12 mouse cellular contexts compared by ENCODE assay signal in the genomic region with DNA sequence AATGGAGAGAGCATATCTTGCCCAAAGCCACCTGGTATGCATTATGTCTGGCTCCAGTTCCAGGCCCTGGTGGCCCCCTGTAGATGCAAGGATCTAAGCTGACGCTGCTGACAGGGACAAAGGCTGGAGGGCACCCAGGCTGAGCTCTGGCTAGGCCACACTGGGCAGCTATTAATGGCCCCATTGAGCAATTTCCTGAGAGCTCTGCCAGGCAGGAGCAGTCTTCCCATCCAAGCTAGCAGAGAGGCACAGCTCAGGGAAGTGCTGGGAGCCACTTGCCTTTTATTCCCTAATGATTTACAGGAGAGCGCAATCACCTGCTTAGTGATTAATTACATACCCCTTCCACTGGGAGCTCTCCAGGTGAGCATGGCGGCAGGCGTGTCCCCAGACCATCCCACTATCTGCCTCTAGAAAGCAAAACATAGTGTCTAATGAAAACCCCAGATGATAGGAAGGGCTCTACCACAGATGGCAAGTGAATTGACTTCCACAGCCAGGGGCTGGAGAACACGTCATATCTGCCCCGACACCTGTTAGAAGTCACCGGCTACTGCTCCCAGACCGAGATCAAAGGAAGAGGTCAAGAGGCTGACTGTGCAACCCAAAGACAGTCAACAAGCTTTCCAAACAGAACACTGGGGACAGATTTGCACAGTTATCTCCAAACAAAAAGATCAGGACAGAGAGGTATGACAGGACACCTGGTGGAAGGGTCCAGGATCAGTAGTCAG. TPM values are rescaled to one million over a fixed set of nuclear protein-coding genes. Genes with fewer than 3 reads are reported as not detected.
DNase-seq lines count a peak whose midpoint lies in the region; ATAC-seq and TF ChIP-seq lines count a peak whose summit lies in the region.
"Had no signal": no experiment of that assay in that cellular context is flagged by ENCODE, and none has a peak within 500 bp of the region (broad histone marks: within the 10 kb centered on the region; RNA-seq: fewer than 3 reads in every experiment).

No protein-coding gene starts in this region.

- DNase-seq in adrenal gland, postnatal 10 days, result peak; percentile 77
- DNase-seq in adrenal gland, postnatal 4 days (ENCODE audit: low spot score in 2 of 2), result no peak
- peak; percentile 58 for DNase-seq in adrenal gland, postnatal 25 days
- DNase-seq in kidney, adult 2 months, result peak; percentile 84
- DNase-seq in lung, embryonic 14.5 days, result no peak
- DNase-seq in cerebellum, adult 11-12 months, result no peak
- DNase-seq in cerebellum, postnatal 4 days (ENCODE audit: low spot score in 2 of 2), result no peak
- DNase-seq: B cell, adult 2 months had no signal

- WGBS in kidney, adult 2 months, result 25% methylated on average over 8 of the region's 8 CpGs
- WGBS in lung, embryonic 14.5 days, result 68% methylated on average over 8 of the region's 8 CpGs
- 94% methylated on average over 8 of the region's 8 CpGs for WGBS in forebrain, embryonic 12.5 days

- TF ChIP-seq CTCF in kidney, adult 2 months (conservative IDR thresholded peaks at IDR 0.05; ENCODE audit: insufficient read depth, insufficient read length, low read depth, low read length), result no peak; the same call in 1 of the 2 replicates
- no peak for TF ChIP-seq CTCF in lung, embryonic 14.5 days (IDR thresholded peaks at IDR 0.05; ENCODE audit: low read depth)

- no peaks in the 10 kb centered on the region for H3K27me3 ChIP-seq in kidney, adult 2 months (replicated peaks; ENCODE audit: control insufficient read depth, insufficient read depth, low read length)
- H3K27me3 ChIP-seq in lung, embryonic 14.5 days (ENCODE audit: insufficient read depth, low read length), result no peaks in the 10 kb centered on the region
- no peaks in the 10 kb centered on the region for H3K27me3 ChIP-seq in forebrain, embryonic 12.5 days
- H3K27me3 ChIP-seq: embryonic facial prominence, embryonic 13.5 days; neural tube, embryonic 12.5 days had no signal

- ATAC-seq in lung, embryonic 14.5 days (ENCODE audit: insufficient read depth), result no peak
- no peak for ATAC-seq in forebrain, embryonic 12.5 days (ENCODE audit: low FRiP score)

- no peak overlapping the region for H3K4me3 ChIP-seq in kidney, adult 2 months (ENCODE audit: insufficient read depth, low read depth, low read length)
- H3K4me3 ChIP-seq in lung, embryonic 14.5 days (ENCODE audit: low read depth, low read length), result no peak overlapping the region
- H3K4me3 ChIP-seq in forebrain, embryonic 12.5 days (replicated peaks), result no peak overlapping the region
- H3K4me3 ChIP-seq: embryonic facial prominence, embryonic 13.5 days; limb, embryonic 10.5 days; neural tube, embryonic 12.5 days had no signal

- H3K36me3 ChIP-seq in kidney, adult 2 months (ENCODE audit: control insufficient read depth, insufficient read depth, low read length), result no peaks in the 10 kb centered on the region
- peaks cover 18% of the 10 kb centered on the region; the same call in 1 of the 2 replicates for H3K36me3 ChIP-seq in lung, embryonic 14.5 days (ENCODE audit: insufficient read depth)
- peaks cover 7% of the 10 kb centered on the region; the same call in 1 of the 2 replicates for H3K36me3 ChIP-seq in forebrain, embryonic 12.5 days (replicated peaks)

- peaks cover 13% of the 10 kb centered on the region for H3K4me1 ChIP-seq in kidney, adult 2 months (ENCODE audit: control insufficient read depth, insufficient read depth, low read length)
- H3K4me1 ChIP-seq in lung, embryonic 14.5 days (ENCODE audit: insufficient read depth), result peaks cover 8% of the 10 kb centered on the region; the same call in 1 of the 2 replicates
- peaks cover 7% of the 10 kb centered on the region for H3K4me1 ChIP-seq in forebrain, embryonic 12.5 days

- no peak overlapping the region for H3K9ac ChIP-seq in lung, embryonic 14.5 days
- H3K9ac ChIP-seq in forebrain, embryonic 12.5 days, result no peak overlapping the region
- H3K9ac ChIP-seq: embryonic facial prominence, embryonic 13.5 days; neural tube, embryonic 12.5 days had no signal

- no peak overlapping the region for H3K4me2 ChIP-seq in lung, embryonic 14.5 days
- H3K4me2 ChIP-seq in forebrain, embryonic 12.5 days, result no peak overlapping the region
- H3K4me2 ChIP-seq: embryonic facial prominence, embryonic 13.5 days; neural tube, embryonic 12.5 days had no signal

- peaks cover 6% of the 10 kb centered on the region; the same call in 1 of the 2 replicates for H3K9me3 ChIP-seq in lung, embryonic 14.5 days (ENCODE audit: low read depth, low read length)
- H3K9me3 ChIP-seq in forebrain, embryonic 12.5 days, result peaks cover 5% of the 10 kb centered on the region; the same call in 1 of the 2 replicates
- H3K9me3 ChIP-seq: neural tube, embryonic 12.5 days had no signal

- no peak for TF ChIP-seq POLR2A in kidney, adult 2 months (IDR thresholded peaks at IDR 0.05; ENCODE audit: low read depth, low read length)

- peak overlapping the region; percentile 48; the same call in 1 of the 2 replicates for H3K27ac ChIP-seq in kidney, adult 2 months (ENCODE audit: insufficient read depth, low read depth, low read length)
- 0 out of 2 replicates have a peak overlapping the region, but pooled peaks have one; percentile 12 for H3K27ac ChIP-seq in lung, embryonic 14.5 days (ENCODE audit: low read depth)
- no peak overlapping the region for H3K27ac ChIP-seq in forebrain, embryonic 12.5 days
- H3K27ac ChIP-seq: embryonic facial prominence, embryonic 13.5 days; limb, embryonic 10.5 days; neural tube, embryonic 12.5 days had no signal

RNA-seq across cellular contexts. Expression of gene Lrp5, which starts 12.1 kb away (rescaled TPM):
- 100 to 1,000 TPM in 1 of 2 experiments, 10 to 100 TPM in 1; 87.0 to 104 TPM for total RNA-seq in adrenal gland, postnatal 10 days (2021)
- 100 to 1,000 TPM; 109 to 117 TPM for total RNA-seq in adrenal gland, postnatal 4 days (2021)
- 97.9 and 117 TPM in 2 replicates for total RNA-seq in adrenal gland, postnatal 25 days (2021)
- polyA plus RNA-seq in kidney, adult 2 months (2012; rRNA removed), result 33.9 and 34.2 TPM in 2 replicates
- 9.3 and 11.4 TPM in 2 replicates for polyA plus RNA-seq in lung, embryonic 14.5 days (2014; fragmentation: Nextera tagmentation; extraction: Ambion mirVana)
- 2.9 and 3.2 TPM in 2 replicates for polyA plus RNA-seq in forebrain, embryonic 12.5 days (2016; fragmentation: Nextera tagmentation; extraction: Ambion mirVana)

RNA-seq across cellular contexts. Expression of gene 1810055G02Rik, which starts 33.8 kb away (rescaled TPM):
- 10 to 100 TPM; 20.9 to 45.9 TPM for total RNA-seq in adrenal gland, postnatal 10 days (2021)
- 10 to 100 TPM; 23.7 to 23.9 TPM for total RNA-seq in adrenal gland, postnatal 4 days (2021)
- total RNA-seq in adrenal gland, postnatal 25 days (2021), result 21.2 and 30.4 TPM in 2 replicates
- 18.8 and 23.3 TPM in 2 replicates for polyA plus RNA-seq in kidney, adult 2 months (2012; rRNA removed)
- polyA plus RNA-seq in lung, embryonic 14.5 days (2014; fragmentation: Nextera tagmentation; extraction: Ambion mirVana), result 40.3 and 40.9 TPM in 2 replicates
- polyA plus RNA-seq in forebrain, embryonic 12.5 days (2016; fragmentation: Nextera tagmentation; extraction: Ambion mirVana), result 35.1 and 40.2 TPM in 2 replicates

Comparison
In these comparisons a context has a peak if more than half of its experiments do, and no peak if none do; other contexts are left out.
1. DNase-seq: peak in adrenal gland, postnatal 10 days (single experiment), adrenal gland, postnatal 25 days (single experiment) and kidney, adult 2 months (single experiment); none in adrenal gland, postnatal 4 days (0 of 2), lung, embryonic 14.5 days (single experiment), cerebellum, adult 11-12 months (single experiment) and cerebellum, postnatal 4 days (0 of 2).